Mouse (Mus musculus): ENCODE measurements at regions not wholly inside any gene's neighbourhood (a gene's known extent, or its start where the extent isn't known, plus 50 kb on each side); places are given as distances from the start of the nearest gene placed in this dataset.

DNA sequence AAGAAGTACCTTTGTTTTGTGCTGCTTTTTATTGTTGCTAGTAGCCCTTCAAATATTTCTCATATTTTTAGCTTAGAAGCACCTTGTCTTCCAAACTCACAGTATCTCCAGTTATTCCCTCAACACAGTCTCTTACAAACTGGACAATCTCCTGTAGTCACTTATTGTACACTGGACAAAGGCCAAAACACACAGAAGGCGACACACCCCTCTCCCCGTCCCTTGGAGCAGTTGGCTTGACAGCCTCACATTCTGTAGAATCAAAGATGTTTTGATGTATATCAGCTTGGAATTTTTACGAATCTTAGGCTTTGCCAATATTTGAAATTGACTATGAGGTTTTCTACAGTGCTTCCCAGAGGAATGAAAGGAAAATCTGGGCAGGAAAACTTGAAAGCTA lies 309.8 kb upstream of the Gm5148 start:
- Histone ChIP-seq H3K4me1 (replicated peaks) (no peaks in the 10 kb centered on the region), H3K27me3 (ENCODE audit: insufficient read depth, poor library complexity, severe bottlenecking) (no peaks in the 10 kb centered on the region), H3K36me3 (no peaks in the 10 kb centered on the region), H3K9me3 (no peaks in the 10 kb centered on the region), H3K4me3 (no peak overlapping the region), H3K27ac (no peak overlapping the region)
- WGBS: 85% methylated on average over 3 of the region's 3 CpGs
- DNase-seq (ENCODE audit: low spot score): no peak

GRCm38 (mm10) chr3:38014768-38015167 lies 290.5 kb upstream of the Gm5148 start:
- Histone ChIP-seq H3K27me3 (ENCODE audit: insufficient read depth, poor library complexity, severe bottlenecking) (no peaks in the 10 kb centered on the region), H3K4me1 (replicated peaks) (no peaks in the 10 kb centered on the region), H3K4me3 (no peak overlapping the region), H3K36me3 (no peaks in the 10 kb centered on the region), H3K9me3 (no peaks in the 10 kb centered on the region), H3K27ac (no peak overlapping the region; the same call in 1 of the 2 replicates)
- WGBS: 55% methylated on average over 1 of the region's 1 CpGs
- DNase-seq (ENCODE audit: low spot score): no peak

DNA sequence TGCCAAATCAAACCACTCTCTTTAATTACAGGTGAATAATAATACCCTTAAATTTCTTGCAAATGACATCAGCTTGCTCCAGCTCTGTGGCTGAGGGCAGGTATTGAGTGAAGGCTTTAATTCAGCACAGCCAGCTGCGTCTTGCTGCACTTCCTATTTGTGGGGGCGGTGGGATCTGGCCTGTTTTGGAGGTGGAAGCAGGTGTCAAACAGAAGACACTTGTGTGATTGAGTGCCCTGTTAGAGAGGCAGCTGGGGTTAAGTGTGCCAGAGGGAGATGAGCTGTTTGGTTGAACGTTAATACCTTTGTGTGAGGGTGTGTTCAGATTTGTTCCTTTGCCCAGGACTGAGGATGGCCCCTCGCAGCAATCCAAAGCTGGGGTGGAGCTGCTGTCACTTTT lies 284.9 kb upstream of the Gm5148 start:
- H3K9me3 ChIP-seq: no peaks in the 10 kb centered on the region
- no peak overlapping the region for H3K27ac ChIP-seq
- no peaks in the 10 kb centered on the region for H3K4me1 ChIP-seq (replicated peaks)
- WGBS: 58% methylated on average over 4 of the region's 4 CpGs
- no peak for DNase-seq (ENCODE audit: low spot score)
- no peak overlapping the region for H3K4me3 ChIP-seq
- no peaks in the 10 kb centered on the region for H3K27me3 ChIP-seq (ENCODE audit: insufficient read depth, poor library complexity, severe bottlenecking)
- H3K36me3 ChIP-seq: no peaks in the 10 kb centered on the region

DNA sequence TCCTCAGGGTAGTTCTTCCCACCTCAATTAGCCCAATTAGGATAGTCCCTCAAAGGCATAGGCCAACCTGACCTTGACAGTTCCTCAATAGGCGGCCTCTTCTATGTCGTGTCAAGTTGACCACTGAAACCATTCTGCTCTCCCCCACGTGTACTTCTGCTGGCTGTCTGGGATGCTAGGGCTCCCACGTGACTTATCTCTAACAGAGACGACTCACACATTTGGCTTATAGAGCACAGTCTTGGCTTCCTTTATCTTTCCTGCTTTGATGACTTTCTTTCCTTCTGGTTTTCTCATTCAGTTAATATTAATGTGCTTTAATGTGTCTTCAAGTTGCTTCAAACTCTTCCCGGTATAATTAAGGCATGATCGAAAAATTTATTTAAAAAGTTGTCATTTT lies 284.0 kb upstream of the Gm5148 start:
- Histone ChIP-seq H3K4me3 (no peak overlapping the region), H3K36me3 (no peaks in the 10 kb centered on the region), H3K27ac (no peak overlapping the region), H3K9me3 (no peaks in the 10 kb centered on the region), H3K4me1 (replicated peaks) (no peaks in the 10 kb centered on the region), H3K27me3 (ENCODE audit: insufficient read depth, poor library complexity, severe bottlenecking) (no peaks in the 10 kb centered on the region)
- 84% methylated on average over 7 of the region's 7 CpGs for whole genome bisulfite sequencing
- DNase-seq (ENCODE audit: low spot score): no peak

DNA sequence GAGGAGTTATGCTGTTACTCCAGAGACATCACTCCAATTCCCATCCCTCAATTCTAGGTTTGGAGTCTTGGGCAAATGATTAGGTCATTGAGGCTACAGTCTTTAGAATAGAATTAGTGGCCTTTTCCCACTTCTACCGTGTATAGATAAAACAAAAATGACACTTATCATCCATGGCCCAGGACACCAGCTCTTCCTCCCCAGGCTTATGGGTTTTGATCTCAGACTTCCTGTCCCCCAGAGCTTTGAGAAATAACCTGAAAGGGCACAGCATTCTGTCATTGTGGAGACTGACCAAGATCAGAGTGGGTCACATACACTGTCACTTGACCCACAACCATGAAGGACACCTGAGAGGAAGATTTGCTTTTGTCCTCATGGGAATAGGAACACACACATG lies 283.3 kb upstream of the Gm5148 start:
- no peak for DNase-seq (ENCODE audit: low spot score)
- 86% methylated on average over 1 of the region's 1 CpGs for WGBS
- H3K27me3 ChIP-seq (ENCODE audit: insufficient read depth, poor library complexity, severe bottlenecking): no peaks in the 10 kb centered on the region

GRCm38 (mm10) chr3:38002275-38002674 lies 278.0 kb upstream of the Gm5148 start:
- no peaks in the 10 kb centered on the region for H3K4me1 ChIP-seq (replicated peaks)
- 92% methylated on average over 10 of the region's 10 CpGs for WGBS

More for the DNA sequence above, 283.3 kb upstream of the Gm5148 start:
- H3K27ac ChIP-seq: no peak overlapping the region
- no peak overlapping the region for H3K4me3 ChIP-seq
- no peaks in the 10 kb centered on the region for H3K36me3 ChIP-seq
- no peaks in the 10 kb centered on the region for H3K4me1 ChIP-seq (replicated peaks)
- no peaks in the 10 kb centered on the region for H3K9me3 ChIP-seq

DNA sequence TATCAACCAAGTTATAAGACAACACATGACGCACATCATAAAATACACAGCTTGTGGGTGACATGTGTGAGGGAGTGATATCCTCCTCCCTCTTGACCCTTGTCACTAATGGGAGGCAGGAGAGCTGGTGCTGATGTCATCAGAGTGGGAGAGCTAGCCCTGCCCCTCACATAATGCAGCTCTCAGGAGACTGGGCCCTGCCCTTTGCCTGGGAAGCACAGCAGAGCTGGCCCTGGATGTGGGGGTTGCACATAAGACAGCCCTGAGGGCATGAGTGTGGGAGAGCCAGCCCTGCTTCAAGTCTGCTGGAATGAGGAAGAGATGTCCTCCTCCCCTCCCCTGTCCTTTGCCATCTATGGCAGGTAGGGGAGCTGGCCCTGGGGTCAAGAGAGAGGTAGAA lies 275.5 kb upstream of the Gm5148 start:
- no peaks in the 10 kb centered on the region for H3K9me3 ChIP-seq
- no peak overlapping the region for H3K27ac ChIP-seq
- H3K27me3 ChIP-seq (ENCODE audit: insufficient read depth, poor library complexity, severe bottlenecking): no peaks in the 10 kb centered on the region
- DNase-seq (ENCODE audit: low spot score): no peak
- H3K4me1 ChIP-seq (replicated peaks): no peaks in the 10 kb centered on the region
- WGBS: 96% methylated on average over 1 of the region's 1 CpGs
- H3K36me3 ChIP-seq: no peaks in the 10 kb centered on the region
- no peak overlapping the region for H3K4me3 ChIP-seq

More at GRCm38 (mm10) chr3:38002275-38002674, 278.0 kb upstream of the Gm5148 start:
- no peak overlapping the region for H3K27ac ChIP-seq
- no peaks in the 10 kb centered on the region for H3K27me3 ChIP-seq (ENCODE audit: insufficient read depth, poor library complexity, severe bottlenecking)
- H3K36me3 ChIP-seq: no peaks in the 10 kb centered on the region
- DNase-seq (ENCODE audit: low spot score): no peak
- no peak overlapping the region for H3K4me3 ChIP-seq
- H3K9me3 ChIP-seq: no peaks in the 10 kb centered on the region

DNA sequence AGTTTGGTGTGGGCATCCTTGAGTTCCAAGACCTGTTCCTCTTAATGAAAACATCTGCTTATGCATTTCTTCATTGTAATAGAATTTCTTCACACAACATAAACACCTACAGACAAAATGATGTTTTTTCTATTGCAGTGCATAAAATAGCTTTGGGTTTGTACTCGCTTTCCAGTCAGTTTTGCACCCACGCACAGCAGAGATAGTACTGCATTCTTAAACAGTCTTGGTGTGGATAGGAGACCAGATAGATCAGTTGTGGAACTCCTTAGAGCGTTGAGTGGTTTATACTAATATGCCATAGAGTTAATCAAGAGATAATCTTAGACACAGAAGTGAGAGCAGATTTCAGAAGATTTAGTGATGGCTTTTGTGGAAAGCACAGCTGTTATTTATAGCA lies 273.7 kb upstream of the Gm5148 start:
- 0 out of 2 replicates have a peak, but pooled peaks cover 3% of the 10 kb centered on the region for H3K27me3 ChIP-seq (ENCODE audit: insufficient read depth, poor library complexity, severe bottlenecking)
- H3K36me3 ChIP-seq: no peaks in the 10 kb centered on the region
- H3K4me3 ChIP-seq: no peak overlapping the region
- peaks cover 7% of the 10 kb centered on the region; the same call in 1 of the 2 replicates for H3K4me1 ChIP-seq (replicated peaks)
- DNase-seq (ENCODE audit: low spot score): no peak
- H3K9me3 ChIP-seq: no peaks in the 10 kb centered on the region
- H3K27ac ChIP-seq: no peak overlapping the region
- 91% methylated on average over 3 of the region's 3 CpGs for WGBS

DNA sequence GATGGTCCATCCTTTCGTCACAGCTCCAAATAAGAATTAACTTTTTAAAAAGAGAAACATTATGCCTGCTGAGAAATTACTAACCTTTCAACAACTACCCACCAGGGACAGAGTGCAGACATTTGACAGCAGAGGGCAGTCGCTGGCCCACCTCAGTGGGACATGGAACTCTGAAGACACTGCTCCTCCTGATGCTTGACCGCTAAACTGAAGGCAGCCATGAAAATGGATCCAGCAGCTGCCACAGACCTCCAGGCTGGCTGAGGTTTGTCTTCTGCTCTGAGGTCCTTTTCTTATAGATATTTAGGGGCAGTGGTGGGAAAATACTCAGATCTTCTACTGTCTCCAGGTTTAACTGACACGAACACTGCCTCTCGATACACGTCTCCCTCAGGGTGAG lies 265.7 kb upstream of the Gm5148 start:
- DNase-seq (ENCODE audit: low spot score): no peak
- H3K4me1 ChIP-seq (replicated peaks): peaks cover 38% of the 10 kb centered on the region
- H3K36me3 ChIP-seq: no peaks in the 10 kb centered on the region
- H3K9me3 ChIP-seq: no peaks in the 10 kb centered on the region
- WGBS: 94% methylated on average over 6 of the region's 6 CpGs
- no peak overlapping the region for H3K27ac ChIP-seq
- H3K4me3 ChIP-seq: no peak overlapping the region
- peaks cover 34% of the 10 kb centered on the region for H3K27me3 ChIP-seq (ENCODE audit: insufficient read depth, poor library complexity, severe bottlenecking)

- Histone ChIP-seq H3K36me3 (no peaks in the 10 kb centered on the region), H3K27ac (no peak overlapping the region), H3K9me3 (no peaks in the 10 kb centered on the region), H3K4me3 (no peak overlapping the region), H3K4me1 (replicated peaks) (peaks cover 31% of the 10 kb centered on the region), H3K27me3 (ENCODE audit: insufficient read depth, poor library complexity, severe bottlenecking) (peaks cover 46% of the 10 kb centered on the region)
- WGBS: 71% methylated on average over 20 of the region's 20 CpGs
- DNase-seq (ENCODE audit: low spot score): no peak
Measured at GRCm38 (mm10) chr3:37987775-37988505, 263.6 kb upstream of the Gm5148 start.

- H3K4me1 ChIP-seq (replicated peaks): peaks cover 33% of the 10 kb centered on the region
- H3K27ac ChIP-seq: no peak overlapping the region
- 63% methylated on average over 14 of the region's 14 CpGs for WGBS
- H3K9me3 ChIP-seq: no peaks in the 10 kb centered on the region
- no peak for DNase-seq (ENCODE audit: low spot score)
- H3K4me3 ChIP-seq: no peak overlapping the region
- peaks cover 50% of the 10 kb centered on the region for H3K27me3 ChIP-seq (ENCODE audit: insufficient read depth, poor library complexity, severe bottlenecking)
- H3K36me3 ChIP-seq: no peaks in the 10 kb centered on the region
Measured at GRCm38 (mm10) chr3:37987007-37987774, 262.9 kb upstream of the Gm5148 start.

GRCm38 (mm10) chr3:37984706-37985105 lies 260.4 kb upstream of the Gm5148 start:
- Histone ChIP-seq H3K4me1 (replicated peaks) (peaks cover 29% of the 10 kb centered on the region), H3K36me3 (no peaks in the 10 kb centered on the region), H3K27me3 (ENCODE audit: insufficient read depth, poor library complexity, severe bottlenecking) (peaks cover 50% of the 10 kb centered on the region), H3K4me3 (no peak overlapping the region), H3K27ac (no peak overlapping the region), H3K9me3 (no peaks in the 10 kb centered on the region)
- no peak for DNase-seq (ENCODE audit: low spot score)
- WGBS: 88% methylated on average over 9 of the region's 9 CpGs

- Histone ChIP-seq H3K4me3 (no peak overlapping the region), H3K36me3 (no peaks in the 10 kb centered on the region), H3K27me3 (ENCODE audit: insufficient read depth, poor library complexity, severe bottlenecking) (peaks cover 37% of the 10 kb centered on the region), H3K27ac (no peak overlapping the region), H3K9me3 (no peaks in the 10 kb centered on the region), H3K4me1 (replicated peaks) (peaks cover 20% of the 10 kb centered on the region)
- 42% methylated on average over 7 of the region's 7 CpGs for WGBS
- DNase-seq (ENCODE audit: low spot score): no peak
Measured at GRCm38 (mm10) chr3:37981481-37982180, 257.3 kb upstream of the Gm5148 start.
